Mouse (Mus musculus) spleen, adult 12 weeks (tissue): Measurements from ENCODE around the gene Sp6.

Experiments used
- DNase-seq: peaks from one replicate; pipeline ENCODE4 v3.0.0; 2022; ENCODE audit warnings: low spot score

Sp6 gene

DNA sequence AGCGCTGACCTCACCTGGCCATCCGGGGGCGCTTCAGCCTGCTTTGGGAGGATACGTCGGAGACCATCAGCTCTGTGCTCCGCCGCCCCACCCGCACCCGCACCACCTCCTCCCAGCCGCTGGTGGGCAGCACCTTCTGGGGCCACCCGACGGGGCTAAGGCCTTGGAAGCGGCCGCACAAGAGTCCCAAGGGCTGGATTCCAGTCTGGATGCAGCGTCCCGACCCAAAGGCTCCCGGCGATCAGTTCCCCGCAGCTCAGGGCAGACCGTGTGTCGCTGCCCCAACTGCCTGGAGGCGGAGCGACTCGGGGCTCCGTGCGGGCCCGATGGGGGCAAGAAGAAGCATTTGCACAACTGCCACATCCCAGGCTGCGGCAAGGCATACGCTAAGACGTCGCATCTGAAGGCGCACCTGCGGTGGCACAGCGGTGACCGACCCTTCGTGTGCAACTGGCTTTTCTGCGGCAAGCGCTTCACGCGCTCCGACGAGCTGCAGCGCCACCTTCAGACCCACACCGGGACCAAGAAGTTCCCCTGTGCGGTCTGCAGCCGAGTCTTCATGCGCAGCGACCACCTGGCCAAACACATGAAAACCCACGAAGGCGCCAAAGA lies 8.8 kb downstream of the Sp6 start:
- DNase-seq = peak; percentile 49

DNA sequence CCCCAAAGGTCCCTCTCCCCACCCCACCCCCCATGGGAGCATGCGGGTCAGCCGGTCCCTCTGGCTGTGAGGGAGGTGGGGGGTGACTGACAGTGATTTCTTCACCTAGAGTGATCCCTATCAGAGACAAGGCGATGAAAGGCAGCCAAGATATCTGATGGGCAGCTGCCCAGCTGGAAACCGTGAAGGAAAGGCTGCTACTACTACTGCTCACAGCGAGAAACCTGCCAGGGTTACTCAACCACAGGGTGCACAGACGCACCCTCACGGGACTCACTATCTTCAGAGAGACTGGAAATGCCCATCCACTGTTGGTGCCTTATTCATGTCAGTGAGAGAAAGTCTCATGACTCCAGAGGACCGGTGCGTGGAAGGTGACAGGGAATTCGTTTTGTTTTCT lies 11.8 kb downstream of the Sp6 start:
- no peak for DNase-seq

DNA sequence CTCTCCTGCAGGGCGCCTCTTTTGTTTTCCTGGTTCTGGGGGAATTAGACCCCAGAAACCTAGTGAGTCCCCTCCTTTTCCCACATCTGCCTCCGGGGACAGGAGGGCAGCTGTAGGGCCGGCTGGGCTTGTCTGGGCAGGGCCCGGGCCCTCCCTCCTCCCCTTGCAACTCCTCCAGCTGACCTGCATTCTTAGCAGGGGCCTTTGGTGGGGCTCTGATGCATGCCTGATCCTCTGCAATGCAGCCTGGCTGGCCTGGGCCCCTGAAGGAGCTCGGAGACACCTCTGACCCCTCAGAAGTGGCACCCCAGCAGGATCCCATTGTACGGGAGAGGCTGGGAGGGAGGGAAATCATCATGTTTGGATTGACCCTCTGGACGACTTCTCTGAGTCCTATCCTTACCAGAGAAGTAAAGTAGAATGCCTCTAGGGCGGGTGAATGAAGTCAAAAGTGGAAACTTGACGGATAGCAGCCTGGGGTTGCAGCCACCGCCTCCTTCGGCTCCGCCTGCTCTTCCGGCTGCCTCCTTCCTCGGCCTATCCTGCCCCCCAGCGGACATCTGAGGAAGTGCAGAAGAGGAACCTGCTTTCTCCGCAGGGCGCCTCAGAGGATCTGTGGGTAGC lies 12.6 kb downstream of the Sp6 start:
- DNase-seq = peak; percentile 79

DNA sequence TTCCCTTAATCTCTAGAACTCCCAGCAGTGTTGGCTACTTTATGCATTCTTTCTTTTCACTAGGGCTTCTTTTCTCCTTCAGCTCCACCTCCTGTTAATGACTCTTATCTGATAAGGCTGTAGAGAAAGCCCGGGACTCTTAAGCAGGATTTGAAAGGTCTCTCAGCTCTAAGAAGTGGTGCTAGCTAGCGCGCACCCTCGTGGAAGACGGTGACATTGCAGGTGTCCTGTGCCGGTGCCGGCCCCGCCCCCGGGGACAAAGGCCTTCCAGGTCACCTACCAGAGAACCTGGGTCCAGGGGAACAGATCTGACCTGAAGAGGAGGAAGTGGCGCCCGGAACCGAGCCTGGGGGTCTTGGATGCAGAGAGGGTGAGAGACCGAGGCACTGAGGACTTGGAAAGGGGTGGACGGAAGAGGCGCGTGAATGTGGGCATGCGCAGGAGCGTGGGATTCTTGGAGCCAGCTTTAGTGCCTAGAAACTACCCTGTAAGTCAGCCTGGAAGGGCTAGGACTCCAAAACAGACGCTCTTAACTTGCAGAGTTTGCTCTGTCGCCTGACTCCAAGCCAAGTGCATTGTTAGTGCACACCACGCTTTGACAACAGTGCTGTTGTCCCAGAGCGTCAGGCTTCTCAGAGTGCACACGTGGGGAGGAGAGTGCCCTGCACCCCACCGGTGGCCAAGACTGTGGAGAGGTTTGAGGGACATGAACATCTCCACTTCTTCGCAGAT lies 16.7 kb downstream of the Sp6 start, which contains the start of gene Scrn2:
Gene Scrn2, plus strand, starts transcription at position 253 of the 732 bp plus-strand sequence.
- peak; percentile 85 for DNase-seq

DNA sequence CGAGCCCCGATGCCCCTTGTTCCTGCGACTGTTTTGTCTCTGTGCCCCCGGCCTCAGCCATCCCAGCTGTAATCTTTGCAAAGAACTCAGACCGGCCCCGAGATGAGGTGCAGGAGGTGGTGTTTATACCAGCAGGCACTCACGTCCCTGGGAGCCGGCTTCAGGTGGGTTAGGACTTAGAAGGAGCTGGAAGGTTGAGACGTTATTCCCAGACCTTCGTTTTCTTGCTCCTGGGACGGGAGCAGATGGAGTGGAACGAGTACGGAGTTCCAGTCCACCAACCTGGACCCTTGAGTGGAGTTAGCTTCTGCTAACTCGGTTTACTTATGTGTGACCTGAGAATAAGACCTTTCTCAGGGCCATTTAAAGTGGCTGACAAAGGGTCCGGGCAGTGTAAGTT lies 17.2 kb downstream of the Sp6 start:
- no peak for DNase-seq

DNA sequence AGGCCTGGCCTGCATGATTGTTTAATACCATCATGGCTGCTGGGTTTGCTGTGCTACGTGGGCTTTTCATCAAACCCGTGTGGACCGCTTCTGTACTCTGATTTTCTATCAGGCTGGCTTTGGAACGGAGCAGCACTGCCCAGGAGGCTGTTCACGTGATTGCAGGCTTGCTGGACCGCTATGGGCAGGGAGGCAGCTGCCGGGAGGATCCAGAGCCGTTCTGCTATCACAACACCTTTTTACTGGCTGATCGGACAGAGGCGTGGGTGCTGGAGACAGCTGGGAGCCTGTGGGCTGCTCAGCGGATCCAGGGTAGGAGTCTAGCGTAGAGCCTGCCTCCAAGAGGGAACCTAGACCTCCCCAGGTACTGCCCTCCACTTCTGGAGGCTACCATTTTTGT lies 18.8 kb downstream of the Sp6 start:
- no peak for DNase-seq

DNA sequence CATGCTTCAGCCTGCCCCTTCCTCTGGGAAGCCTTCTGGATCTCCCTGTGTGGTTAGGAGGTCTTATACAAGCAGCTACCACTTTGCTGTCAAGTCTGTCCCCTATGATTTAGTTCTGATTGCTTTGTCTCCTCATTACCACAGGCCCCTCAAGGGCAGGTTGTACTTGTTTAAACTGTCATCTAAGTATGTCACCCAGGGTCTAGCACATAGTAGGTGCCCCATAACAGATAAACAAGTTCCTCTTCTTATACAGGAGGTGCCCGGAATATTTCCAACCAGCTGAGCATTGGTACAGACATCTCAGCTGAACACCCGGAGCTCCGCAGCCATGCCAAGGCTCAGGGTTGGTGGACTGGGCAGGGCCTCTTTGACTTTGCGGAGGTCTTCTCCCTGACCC lies 19.3 kb downstream of the Sp6 start:
- no peak for DNase-seq

DNA sequence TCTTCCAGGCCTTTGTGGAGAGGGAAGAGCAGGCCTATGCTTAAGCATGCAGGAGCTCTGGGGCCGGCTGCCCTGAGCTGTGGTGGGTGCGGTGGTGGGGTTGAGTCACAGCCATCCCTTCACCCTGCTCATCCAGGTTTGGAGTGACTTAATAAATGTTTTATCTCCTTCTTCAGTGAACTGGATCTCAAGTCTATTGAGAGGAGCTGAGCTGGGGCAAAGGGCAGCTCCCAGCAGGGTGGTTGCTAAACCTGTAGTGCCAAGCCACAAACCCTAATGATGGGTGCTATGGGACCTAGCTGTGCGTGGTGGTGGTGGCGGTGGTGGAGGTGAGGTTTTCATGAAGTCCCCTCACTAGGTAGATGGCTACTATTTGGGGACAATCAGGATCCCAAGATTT lies 20.6 kb downstream of the Sp6 start:
- no peak for DNase-seq

DNA sequence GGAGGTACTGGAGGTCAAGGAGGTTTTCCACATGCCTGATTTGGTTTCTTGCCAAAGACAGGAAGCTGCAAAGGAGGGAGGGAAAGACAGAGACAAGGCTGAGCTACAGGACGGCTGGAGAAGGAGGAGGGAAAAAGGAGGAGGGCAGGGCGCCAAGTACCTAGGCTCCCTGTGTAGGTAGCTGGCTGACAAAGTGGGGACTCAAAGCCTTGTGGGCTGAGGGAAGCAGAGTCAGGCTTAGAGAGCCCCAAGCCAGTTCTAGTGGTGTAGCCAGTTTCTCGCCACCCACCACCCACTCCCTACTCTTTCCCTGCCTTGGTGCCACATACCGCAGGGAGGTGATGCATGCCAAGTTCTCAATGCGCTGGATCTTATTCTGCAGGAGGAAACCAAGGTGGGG lies 22.9 kb downstream of the Sp6 start:
- no peak for DNase-seq

DNA sequence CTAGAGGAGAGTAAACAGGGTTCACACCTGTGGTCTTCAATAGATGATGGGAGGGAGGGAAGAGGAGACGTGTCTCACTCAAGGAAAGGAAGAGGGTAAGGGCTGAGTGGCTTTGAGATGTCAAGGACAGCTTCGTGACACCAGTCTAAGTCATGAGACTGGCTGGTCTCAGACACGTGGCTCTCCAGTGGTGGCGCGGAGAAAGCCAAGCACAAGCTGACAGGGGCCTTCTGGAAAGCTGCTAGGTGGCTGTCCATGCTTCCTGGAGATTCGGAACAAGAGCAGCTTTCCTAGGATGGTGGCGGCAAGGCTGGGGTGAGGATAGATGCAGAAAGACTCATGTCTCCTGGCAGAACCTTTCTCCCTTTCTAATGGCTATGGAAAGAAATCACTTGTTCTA lies 25.7 kb downstream of the Sp6 start:
- DNase-seq = no peak

DNA sequence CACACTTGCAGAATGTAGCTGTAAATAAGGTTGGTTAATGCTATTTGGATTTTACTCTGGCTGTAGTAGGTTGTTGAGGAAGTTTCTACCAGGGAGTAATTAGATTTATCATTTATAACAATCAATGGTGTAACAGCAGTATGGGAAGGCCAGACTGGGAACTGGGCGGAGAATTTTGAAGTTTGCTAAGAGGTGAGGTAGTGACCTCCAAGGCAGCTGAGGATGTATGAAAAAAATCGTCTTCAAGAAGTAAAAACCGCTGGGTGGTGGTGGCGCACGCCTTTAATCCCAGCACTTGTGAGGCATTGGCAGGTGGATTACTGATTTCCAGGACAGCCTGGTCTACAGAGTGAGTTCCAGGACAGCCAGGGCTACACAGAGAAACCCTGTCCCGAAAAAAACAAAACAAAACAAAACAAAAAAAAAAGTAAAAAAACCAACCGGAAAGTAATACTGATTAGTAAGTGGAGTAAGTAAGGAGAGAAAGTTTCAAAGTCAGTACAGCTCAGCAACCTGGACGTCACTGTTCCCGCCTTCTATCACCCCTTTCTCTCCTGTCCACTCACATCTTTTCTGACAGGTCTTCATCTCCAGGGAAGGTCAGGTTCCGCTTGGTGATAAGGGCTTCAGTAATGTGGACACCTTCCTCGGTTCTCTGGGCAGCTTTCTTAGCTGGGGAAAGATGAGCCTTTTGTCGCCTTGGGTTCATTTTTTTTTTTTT lies 27.3 kb downstream of the Sp6 start:
- no peak for DNase-seq

DNA sequence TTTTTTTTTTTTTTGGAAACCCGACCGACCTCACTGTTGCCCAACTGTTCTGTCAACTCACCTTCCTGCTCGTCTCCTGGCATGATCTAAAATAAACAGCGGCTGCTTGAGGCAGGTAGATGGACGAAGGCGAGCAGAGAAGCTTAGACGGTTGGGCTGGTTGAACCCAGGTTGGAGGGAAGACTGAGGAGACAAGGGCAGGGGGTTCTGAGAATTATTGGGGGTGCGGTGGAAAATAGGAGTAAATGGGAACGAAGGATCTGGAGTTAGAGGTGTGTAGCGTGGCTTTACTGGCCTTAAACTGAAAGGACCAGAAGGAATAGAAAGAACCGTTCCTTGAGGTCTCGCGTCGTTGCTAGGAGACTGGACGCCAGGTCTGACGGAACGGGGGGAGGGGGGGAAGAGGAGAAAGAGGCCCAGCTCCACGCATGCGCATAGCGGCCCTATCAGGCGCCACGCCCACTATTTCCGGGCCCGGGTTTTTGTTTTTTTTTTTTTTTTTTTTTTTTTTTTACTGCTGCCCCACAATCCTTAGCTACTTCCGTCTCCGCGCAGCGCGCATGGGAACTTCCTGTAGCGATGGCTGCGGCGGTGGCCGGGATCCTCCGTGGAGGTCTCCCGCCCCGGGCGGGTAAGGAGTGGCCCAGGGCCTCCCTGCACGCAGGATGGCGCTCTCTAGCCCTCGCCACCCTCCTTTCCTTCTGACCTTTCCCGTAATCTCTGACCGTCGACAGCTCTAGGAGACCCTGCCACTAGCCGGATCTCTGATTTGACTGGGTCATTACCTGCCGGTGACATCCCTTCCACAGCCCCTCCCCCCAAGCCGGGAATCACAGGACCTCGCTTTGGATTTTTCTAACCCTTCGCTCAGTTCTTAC lies 28.1 kb downstream of the Sp6 start, which contains the start of the genes Lrrc46 and Mrpl10:
Gene Lrrc46, minus strand, starts transcription at position 386 of the 878 bp plus-strand sequence.
Gene Mrpl10, plus strand, starts transcription at position 539 of the 878 bp plus-strand sequence.
- peak; percentile 87 for DNase-seq

DNA sequence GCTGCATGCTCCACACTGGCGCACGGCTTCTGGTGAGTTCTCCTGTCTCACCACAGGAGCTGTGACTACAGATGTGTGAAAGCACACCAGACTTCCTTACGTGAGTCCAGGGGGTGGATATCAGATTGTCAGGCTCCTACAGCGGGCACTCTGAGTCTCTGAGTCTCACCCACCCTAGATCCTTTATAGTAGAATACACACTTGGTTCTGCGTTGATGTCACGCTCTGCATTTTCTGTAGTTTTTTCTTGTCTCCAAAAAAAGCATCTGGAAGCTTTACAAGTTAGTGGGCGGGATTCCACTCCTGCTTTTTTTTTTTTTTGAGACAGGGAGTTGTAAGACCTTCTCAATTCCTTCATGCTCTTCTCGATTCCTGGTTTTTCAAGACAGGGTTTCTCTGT lies 31.7 kb downstream of the Sp6 start:
- no peak for DNase-seq

DNA sequence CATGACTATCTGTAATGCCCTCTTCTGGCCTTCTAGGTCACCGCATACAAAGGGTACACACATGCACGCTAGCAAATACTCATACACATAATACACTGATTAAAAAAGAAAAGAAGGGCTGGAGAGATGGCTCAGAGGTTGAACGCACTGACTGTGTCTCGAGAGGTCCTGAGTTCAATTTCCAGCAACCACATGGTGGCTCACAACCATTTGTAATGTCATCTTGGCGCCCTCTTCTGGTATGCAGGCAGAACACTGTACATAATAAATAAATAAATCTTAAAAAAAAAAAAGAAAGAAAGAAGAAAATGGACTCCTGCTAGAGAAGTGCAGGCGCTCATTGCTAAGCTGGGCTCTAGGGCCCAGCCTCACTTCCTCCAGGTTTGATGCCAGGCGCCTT lies 32.7 kb downstream of the Sp6 start:
- no peak for DNase-seq

DNA sequence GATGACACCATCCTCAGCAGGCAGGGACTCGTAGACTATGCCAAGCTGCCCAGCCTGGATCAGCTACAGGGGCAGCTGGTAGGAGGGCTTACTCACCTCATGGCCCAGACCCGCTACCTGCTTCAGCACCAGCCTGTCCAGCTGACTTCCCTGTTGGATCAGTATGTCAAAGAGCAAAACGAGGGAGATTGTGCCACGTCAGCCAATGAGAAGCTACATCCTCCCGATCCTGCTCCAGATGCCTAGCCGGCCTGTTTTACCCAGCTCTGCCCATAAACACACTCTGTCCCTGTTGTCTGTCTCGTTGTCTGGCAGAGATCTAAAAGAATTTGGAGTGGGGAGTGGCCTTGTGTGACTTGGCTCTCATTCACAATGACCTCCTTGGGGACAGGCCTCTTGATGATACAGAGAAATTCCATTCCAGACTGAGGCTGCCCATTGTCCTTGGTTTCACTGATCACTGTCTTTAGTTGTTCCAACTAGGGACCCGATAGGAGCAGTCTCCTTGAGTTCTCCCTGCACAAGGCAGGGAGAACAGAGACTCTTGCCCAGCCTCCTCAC lies 35.0 kb downstream of the Sp6 start:
- no peak for DNase-seq

DNA sequence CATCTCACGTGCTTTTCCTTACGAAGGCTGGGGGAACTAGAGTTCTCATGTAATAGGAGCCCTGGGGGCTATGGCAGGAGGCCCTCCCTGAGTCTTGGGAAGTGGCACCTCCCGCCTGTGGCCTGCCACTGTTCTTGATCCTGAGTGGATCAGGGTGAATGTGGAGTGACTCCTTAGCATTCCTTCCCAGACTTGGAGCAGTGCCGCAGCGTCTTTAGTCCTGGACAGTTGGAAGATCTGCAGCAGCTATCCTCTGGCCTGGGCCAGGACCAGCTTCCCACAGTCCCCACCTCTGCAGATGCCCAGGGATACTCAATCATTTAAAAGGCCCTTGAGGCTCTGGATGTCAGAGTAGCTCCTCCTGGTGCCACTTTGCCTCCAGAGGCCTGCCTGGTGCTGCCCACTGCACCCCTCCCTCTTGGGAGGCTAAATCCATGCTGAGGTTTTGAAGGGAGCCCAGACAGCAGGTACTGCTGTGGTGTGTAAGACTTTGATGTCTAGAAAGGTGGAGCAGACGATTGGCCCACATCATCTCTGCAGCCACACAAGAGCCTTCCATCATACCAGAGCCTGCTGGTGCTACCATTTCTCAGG lies 36.4 kb downstream of the Sp6 start:
- DNase-seq = no peak

DNA sequence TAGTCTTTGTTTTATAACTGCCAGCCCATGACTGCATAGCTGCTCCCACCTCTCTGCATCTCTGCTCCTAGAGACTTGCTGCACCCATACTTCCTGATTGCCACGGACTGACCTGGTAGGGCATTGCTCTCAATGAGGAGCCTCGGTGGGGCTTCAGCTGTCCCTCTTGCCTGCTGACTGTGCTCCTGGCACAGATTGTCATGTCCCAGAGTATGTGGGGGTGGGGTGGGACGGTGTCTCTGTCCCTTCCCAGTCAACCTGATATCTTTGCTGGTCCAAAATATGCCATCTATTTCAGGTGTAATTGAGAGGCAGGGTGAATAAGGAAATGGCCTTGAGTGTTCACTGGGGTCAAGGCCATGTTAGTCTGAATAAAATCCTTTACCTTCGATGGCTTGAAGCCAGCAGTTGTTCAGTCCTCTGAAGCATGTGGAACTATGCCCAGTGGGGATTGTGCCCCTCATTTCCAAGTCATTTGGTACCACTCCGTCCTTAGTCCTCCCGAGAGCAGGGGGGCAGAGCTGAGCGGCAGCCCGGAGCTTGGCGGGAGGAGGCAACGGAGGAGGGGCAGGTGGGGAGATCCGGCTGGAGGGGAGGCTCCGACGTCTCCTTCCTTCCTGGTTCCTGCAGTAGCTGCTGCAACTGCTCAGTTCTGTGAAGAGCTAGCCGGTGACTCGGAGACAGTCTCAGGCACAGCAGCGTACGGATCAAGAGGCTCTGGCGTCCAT lies 37.2 kb downstream of the Sp6 start, which contains the start of gene Osbpl7:
Gene Osbpl7, plus strand, starts transcription at position 413 of the 728 bp plus-strand sequence.
- DNase-seq = peak; percentile 19

DNA sequence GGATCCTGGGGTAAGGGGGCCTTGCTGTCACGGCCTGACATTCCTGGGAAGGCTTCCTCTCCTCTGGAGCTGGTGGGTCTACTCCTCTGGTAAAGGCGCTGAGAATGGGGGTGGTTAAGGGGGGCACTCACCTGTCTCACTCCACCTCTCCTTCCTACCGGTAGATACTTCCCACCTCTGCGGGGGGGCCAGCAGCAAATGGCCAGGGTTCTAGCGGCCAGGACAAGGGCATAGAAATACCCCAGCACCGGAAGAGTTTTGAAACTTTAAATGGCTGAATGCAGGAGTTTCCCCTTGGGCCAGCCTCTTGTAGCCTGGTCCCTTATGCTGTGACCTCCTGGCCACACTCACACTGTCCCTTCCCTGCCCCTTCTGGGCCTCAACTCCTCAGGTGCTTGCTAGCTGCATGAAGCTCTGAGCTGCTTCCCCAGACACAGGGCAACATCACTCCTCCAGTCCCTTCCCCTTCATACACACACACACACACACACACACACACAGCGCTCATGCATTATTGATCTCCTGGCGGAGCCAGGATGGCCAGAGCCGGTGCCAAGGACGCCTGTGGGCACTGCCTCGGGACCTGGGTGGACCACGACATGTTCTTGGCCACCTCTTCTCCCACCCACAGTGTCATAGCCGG lies 37.9 kb downstream of the Sp6 start:
- no peak for DNase-seq

DNA sequence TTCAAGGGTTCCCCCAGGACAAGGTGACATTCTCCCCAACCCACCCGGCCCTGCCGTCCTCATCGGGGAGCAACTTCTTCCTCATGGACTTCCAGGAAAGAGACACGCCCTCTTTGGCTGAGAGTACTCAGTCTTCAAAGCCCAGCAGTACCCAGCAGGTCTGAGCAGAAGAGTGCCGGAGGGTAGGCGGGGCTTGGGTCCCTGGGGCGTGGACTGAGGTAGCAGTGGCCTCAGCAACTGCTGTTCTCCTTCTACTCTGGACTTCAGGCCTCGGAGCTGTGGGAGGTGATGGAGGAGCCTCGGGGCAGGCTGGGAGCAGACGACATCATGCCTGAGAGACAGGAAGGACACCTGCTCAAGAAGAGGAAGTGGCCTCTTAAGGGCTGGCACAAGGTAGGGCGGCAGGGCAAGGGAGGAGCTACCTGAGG lies 39.0 kb downstream of the Sp6 start:
- DNase-seq = peak; percentile 26
